Mouse (Mus musculus): ENCODE data around the gene Lingo1. TPM values are rescaled to one million over a fixed set of nuclear protein-coding genes. Genes with fewer than 3 reads are reported as not detected.

The Lingo1 gene
- polyA plus RNA-seq, 1 experiment from 2014 or later, result 2.1 TPM

- Histone ChIP-seq H3K9me3 (no peaks in the 10 kb centered on the region), H3K27me3 (replicated peaks; ENCODE audit: low read depth, poor library complexity, severe bottlenecking) (no peaks in the 10 kb centered on the region)
- whole genome bisulfite sequencing, result 69% methylated on average over 5 of the region's 5 CpGs
Measured at GRCm38 (mm10) chr9:56739181-56739737, 57.0 kb downstream of the Lingo1 start.

GRCm38 (mm10) chr9:56738261-56739171, 57.8 kb downstream of the Lingo1 start:
- WGBS, result 45% methylated on average over 9 of the region's 9 CpGs
- no peak overlapping the region for H3K27ac ChIP-seq (replicated peaks)

More at GRCm38 (mm10) chr9:56739181-56739737, 57.0 kb downstream of the Lingo1 start:
- Histone ChIP-seq H3K36me3 (replicated peaks) (no peaks in the 10 kb centered on the region), H3K27ac (replicated peaks) (no peak overlapping the region), H3K4me3 (no peak overlapping the region), H3K4me1 (no peaks in the 10 kb centered on the region)
- DNase-seq (ENCODE audit: low spot score), result no peak

GRCm38 (mm10) chr9:56734398-56734797, 61.9 kb downstream of the Lingo1 start:
- Histone ChIP-seq H3K4me3 (no peak overlapping the region), H3K27me3 (replicated peaks; ENCODE audit: low read depth, poor library complexity, severe bottlenecking) (no peaks in the 10 kb centered on the region), H3K4me1 (peaks cover 5% of the 10 kb centered on the region), H3K27ac (replicated peaks) (no peak overlapping the region), H3K36me3 (replicated peaks) (no peaks in the 10 kb centered on the region), H3K9me3 (no peaks in the 10 kb centered on the region)
- WGBS, result 69% methylated on average over 6 of the region's 6 CpGs
- no peak for DNase-seq (ENCODE audit: low spot score)

More at GRCm38 (mm10) chr9:56738261-56739171, 57.8 kb downstream of the Lingo1 start:
- H3K36me3 ChIP-seq (replicated peaks), result no peaks in the 10 kb centered on the region
- no peak overlapping the region for H3K4me3 ChIP-seq
- no peaks in the 10 kb centered on the region for H3K4me1 ChIP-seq
- H3K9me3 ChIP-seq, result no peaks in the 10 kb centered on the region
- DNase-seq (ENCODE audit: low spot score), result peak; percentile 83
- no peaks in the 10 kb centered on the region for H3K27me3 ChIP-seq (replicated peaks; ENCODE audit: low read depth, poor library complexity, severe bottlenecking)

GRCm38 (mm10) chr9:56730997-56731396, 65.3 kb downstream of the Lingo1 start:
- Histone ChIP-seq H3K27me3 (replicated peaks; ENCODE audit: low read depth, poor library complexity, severe bottlenecking) (no peaks in the 10 kb centered on the region; the same call in none of the 2 replicates), H3K9me3 (no peaks in the 10 kb centered on the region), H3K4me1 (peaks cover 21% of the 10 kb centered on the region), H3K27ac (replicated peaks) (no peak overlapping the region), H3K4me3 (no peak overlapping the region), H3K36me3 (replicated peaks) (no peaks in the 10 kb centered on the region)
- 67% methylated on average over 2 of the region's 2 CpGs for WGBS
- DNase-seq (ENCODE audit: low spot score), result no peak

- no peaks in the 10 kb centered on the region; the same call in none of the 2 replicates for H3K27me3 ChIP-seq (replicated peaks; ENCODE audit: low read depth, poor library complexity, severe bottlenecking)
- no peak for DNase-seq (ENCODE audit: low spot score)
- WGBS, result 46% methylated on average over 2 of the region's 2 CpGs
- H3K9me3 ChIP-seq, result no peaks in the 10 kb centered on the region
- peaks cover 21% of the 10 kb centered on the region for H3K4me1 ChIP-seq
- no peaks in the 10 kb centered on the region for H3K36me3 ChIP-seq (replicated peaks)
- no peak overlapping the region for H3K4me3 ChIP-seq
- H3K27ac ChIP-seq (replicated peaks), result no peak overlapping the region
Measured at GRCm38 (mm10) chr9:56729145-56729544, 67.1 kb downstream of the Lingo1 start.

GRCm38 (mm10) chr9:56727703-56728684, 68.3 kb downstream of the Lingo1 start:
- Histone ChIP-seq H3K36me3 (replicated peaks) (no peaks in the 10 kb centered on the region), H3K27me3 (replicated peaks; ENCODE audit: low read depth, poor library complexity, severe bottlenecking) (no peaks in the 10 kb centered on the region; the same call in none of the 2 replicates)
- WGBS, result 57% methylated on average over 15 of the region's 15 CpGs

GRCm38 (mm10) chr9:56725814-56726213, 70.5 kb downstream of the Lingo1 start:
- Histone ChIP-seq H3K27me3 (replicated peaks; ENCODE audit: low read depth, poor library complexity, severe bottlenecking) (no peaks in the 10 kb centered on the region; the same call in none of the 2 replicates), H3K27ac (replicated peaks) (no peak overlapping the region), H3K4me3 (no peak overlapping the region), H3K4me1 (peaks cover 21% of the 10 kb centered on the region), H3K36me3 (replicated peaks) (no peaks in the 10 kb centered on the region), H3K9me3 (no peaks in the 10 kb centered on the region)
- 31% methylated on average over 2 of the region's 2 CpGs for WGBS
- peak; percentile 56 for DNase-seq (ENCODE audit: low spot score)

More at GRCm38 (mm10) chr9:56727703-56728684, 68.3 kb downstream of the Lingo1 start:
- no peak for DNase-seq (ENCODE audit: low spot score)
- Histone ChIP-seq H3K9me3 (no peaks in the 10 kb centered on the region), H3K27ac (replicated peaks) (0 out of 2 replicates have a peak overlapping the region, but pooled peaks have one; percentile 35), H3K4me1 (peaks cover 21% of the 10 kb centered on the region), H3K4me3 (no peak overlapping the region)

GRCm38 (mm10) chr9:56722089-56722825, 74.0 kb downstream of the Lingo1 start:
- no peak overlapping the region for H3K4me3 ChIP-seq
- H3K27ac ChIP-seq (replicated peaks), result no peak overlapping the region
- no peak for DNase-seq (ENCODE audit: low spot score)
- 76% methylated on average over 11 of the region's 11 CpGs for WGBS
- H3K9me3 ChIP-seq, result no peaks in the 10 kb centered on the region
- no peaks in the 10 kb centered on the region; the same call in 1 of the 2 replicates for H3K27me3 ChIP-seq (replicated peaks; ENCODE audit: low read depth, poor library complexity, severe bottlenecking)
- no peaks in the 10 kb centered on the region for H3K4me1 ChIP-seq
- no peaks in the 10 kb centered on the region for H3K36me3 ChIP-seq (replicated peaks)

- no peak overlapping the region for H3K27ac ChIP-seq (replicated peaks)
- WGBS, result 74% methylated on average over 3 of the region's 3 CpGs
- H3K4me1 ChIP-seq, result no peaks in the 10 kb centered on the region
- 0 out of 2 replicates have a peak, but pooled peaks cover 4% of the 10 kb centered on the region for H3K27me3 ChIP-seq (replicated peaks; ENCODE audit: low read depth, poor library complexity, severe bottlenecking)
- no peak for DNase-seq (ENCODE audit: low spot score)
- H3K36me3 ChIP-seq (replicated peaks), result no peaks in the 10 kb centered on the region
- H3K9me3 ChIP-seq, result no peaks in the 10 kb centered on the region
- H3K4me3 ChIP-seq, result no peak overlapping the region
Measured at GRCm38 (mm10) chr9:56718984-56719383, 77.3 kb downstream of the Lingo1 start.

- H3K36me3 ChIP-seq (replicated peaks), result no peaks in the 10 kb centered on the region
- DNase-seq (ENCODE audit: low spot score), result no peak
- peaks cover 5% of the 10 kb centered on the region; the same call in 1 of the 2 replicates for H3K4me1 ChIP-seq
- no peak overlapping the region for H3K27ac ChIP-seq (replicated peaks)
- H3K4me3 ChIP-seq, result no peak overlapping the region
- no peaks in the 10 kb centered on the region for H3K9me3 ChIP-seq
- 0 out of 2 replicates have a peak, but pooled peaks cover 4% of the 10 kb centered on the region for H3K27me3 ChIP-seq (replicated peaks; ENCODE audit: low read depth, poor library complexity, severe bottlenecking)
- 90% methylated on average over 3 of the region's 3 CpGs for WGBS
Measured at GRCm38 (mm10) chr9:56716565-56716964, 79.7 kb downstream of the Lingo1 start.

- 76% methylated on average over 3 of the region's 3 CpGs for WGBS
- H3K4me3 ChIP-seq, result no peak overlapping the region
- H3K9me3 ChIP-seq, result no peaks in the 10 kb centered on the region
- DNase-seq (ENCODE audit: low spot score), result no peak
- H3K27ac ChIP-seq (replicated peaks), result no peak overlapping the region
- peaks cover 5% of the 10 kb centered on the region; the same call in 1 of the 2 replicates for H3K4me1 ChIP-seq
- H3K27me3 ChIP-seq (replicated peaks; ENCODE audit: low read depth, poor library complexity, severe bottlenecking), result 0 out of 2 replicates have a peak, but pooled peaks cover 4% of the 10 kb centered on the region
- no peaks in the 10 kb centered on the region for H3K36me3 ChIP-seq (replicated peaks)
Measured at GRCm38 (mm10) chr9:56716066-56716465, 80.2 kb downstream of the Lingo1 start.

All from embryonic facial prominence, embryonic 10.5 days (tissue).